Mouse (Mus musculus): Measurements from ENCODE around the gene Prkch. TPM values are rescaled to one million over a fixed set of nuclear protein-coding genes. Genes with fewer than 3 reads are reported as not detected.

The Prkch gene
- polyA plus RNA-seq, 1 experiment from 2014 or later = 11.3 TPM

GRCm38 (mm10) chr12:73779332-73780231 is 195.0 kb downstream of the Prkch start:
- Histone ChIP-seq H3K4me3 (no peak overlapping the region), H3K27ac (peak overlapping the region; percentile 92), H3K4me1 (replicated peaks) (peaks cover 50% of the 10 kb centered on the region), H3K4me2 (no peak overlapping the region), H3K9ac (no peak overlapping the region), H3K36me3 (no peaks in the 10 kb centered on the region), H3K27me3 (no peaks in the 10 kb centered on the region), H3K9me3 (replicated peaks) (no peaks in the 10 kb centered on the region)
- ATAC-seq (replicated peaks; ENCODE audit: insufficient number of reproducible peaks, insufficient read depth, low FRiP score, low read depth) = 0 out of 2 replicates have a peak, but pooled peaks have one; percentile 18
- WGBS = 43% methylated on average over 13 of the region's 13 CpGs

DNA sequence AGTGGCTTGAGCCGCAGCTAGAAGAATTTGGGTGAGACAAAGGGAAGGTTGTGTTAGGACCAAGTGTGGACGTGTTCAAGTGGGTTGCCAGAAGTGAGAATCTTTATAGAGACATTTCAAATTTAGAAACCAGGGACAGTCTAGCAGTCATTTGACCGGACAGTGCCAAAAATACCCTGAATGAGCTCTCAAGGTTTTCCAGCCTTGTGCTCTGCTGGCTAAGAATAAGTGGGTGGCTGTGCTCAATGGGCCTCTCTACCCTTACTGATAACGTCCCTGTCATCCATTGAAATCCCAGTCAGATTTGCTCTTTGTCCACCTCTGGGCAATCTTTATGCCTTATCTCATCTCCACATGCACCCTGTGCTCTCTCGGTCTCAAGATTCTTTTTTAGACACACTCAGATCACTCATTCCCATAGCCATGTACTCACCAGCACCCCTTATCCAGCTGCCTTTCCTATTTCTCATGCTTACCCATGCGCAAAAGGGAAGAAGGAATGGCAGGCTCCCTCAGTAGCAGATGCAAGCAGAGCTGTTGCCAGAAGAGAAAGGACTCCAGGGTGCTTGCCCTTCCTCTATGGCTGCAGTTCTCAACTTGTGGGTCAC is 196.9 kb downstream of the Prkch start:
- H3K36me3 ChIP-seq = no peaks in the 10 kb centered on the region
- H3K9ac ChIP-seq = no peak overlapping the region
- no peaks in the 10 kb centered on the region for H3K27me3 ChIP-seq
- no peaks in the 10 kb centered on the region for H3K9me3 ChIP-seq (replicated peaks)
- H3K4me2 ChIP-seq = peak overlapping the region; percentile 18; the same call in 1 of the 2 replicates
- WGBS = 38% methylated on average over 6 of the region's 6 CpGs
- peaks cover 48% of the 10 kb centered on the region for H3K4me1 ChIP-seq (replicated peaks)
- H3K27ac ChIP-seq = peak overlapping the region; percentile 92
- peak; percentile 86 for ATAC-seq (replicated peaks; ENCODE audit: insufficient number of reproducible peaks, insufficient read depth, low FRiP score, low read depth)
- no peak overlapping the region for H3K4me3 ChIP-seq

- H3K27ac ChIP-seq = peak overlapping the region; percentile 75
- ATAC-seq (replicated peaks; ENCODE audit: insufficient number of reproducible peaks, insufficient read depth, low FRiP score, low read depth) = peak; percentile 88
- no peaks in the 10 kb centered on the region for H3K27me3 ChIP-seq
These were observed 202.3 kb downstream of the Prkch start for GRCm38 (mm10) chr12:73786909-73787308.

DNA sequence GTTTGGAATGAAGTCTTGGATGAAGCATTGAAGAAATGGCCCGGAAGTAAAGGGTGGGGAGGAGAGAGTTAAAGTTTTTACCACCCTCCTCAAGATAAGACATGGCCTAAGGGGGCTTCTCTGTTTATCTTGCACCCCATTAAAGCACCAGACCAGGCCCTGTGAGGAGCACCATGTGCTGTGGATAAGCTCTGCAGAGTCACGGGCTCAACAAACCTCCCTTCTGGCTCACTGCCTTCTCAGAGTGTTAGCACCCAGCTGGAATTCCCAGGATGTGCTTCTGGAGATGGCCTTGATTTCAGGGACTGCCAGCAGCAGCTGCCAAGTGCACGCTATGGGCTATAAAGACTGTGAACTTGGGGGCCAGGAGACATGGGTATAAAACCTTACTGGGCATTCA is 204.3 kb downstream of the Prkch start:
- Histone ChIP-seq H3K9me3 (replicated peaks) (no peaks in the 10 kb centered on the region), H3K4me2 (no peak overlapping the region), H3K36me3 (no peaks in the 10 kb centered on the region), H3K4me1 (replicated peaks) (peaks cover 68% of the 10 kb centered on the region), H3K27me3 (no peaks in the 10 kb centered on the region), H3K9ac (no peak overlapping the region), H3K27ac (peak overlapping the region; percentile 75), H3K4me3 (no peak overlapping the region)
- WGBS = 18% methylated on average over 3 of the region's 3 CpGs
- ATAC-seq (replicated peaks; ENCODE audit: insufficient number of reproducible peaks, insufficient read depth, low FRiP score, low read depth) = 0 out of 2 replicates have a peak, but pooled peaks have one; percentile 18

More at GRCm38 (mm10) chr12:73786909-73787308, 202.3 kb downstream of the Prkch start:
- Histone ChIP-seq H3K4me3 (no peak overlapping the region), H3K9ac (no peak overlapping the region), H3K4me2 (no peak overlapping the region), H3K4me1 (replicated peaks) (peaks cover 67% of the 10 kb centered on the region), H3K9me3 (replicated peaks) (no peaks in the 10 kb centered on the region), H3K36me3 (no peaks in the 10 kb centered on the region)
- WGBS = 39% methylated on average over 8 of the region's 8 CpGs

- ATAC-seq (replicated peaks; ENCODE audit: insufficient number of reproducible peaks, insufficient read depth, low FRiP score, low read depth) = peak; percentile 42; the same call in 1 of the 2 replicates
- no peaks in the 10 kb centered on the region for H3K9me3 ChIP-seq (replicated peaks)
- H3K27ac ChIP-seq = peak overlapping the region; percentile 85
- 0 out of 2 replicates have a peak overlapping the region, but pooled peaks have one; percentile 3 for H3K9ac ChIP-seq
- H3K4me3 ChIP-seq = no peak overlapping the region
- WGBS = 18% methylated on average over 5 of the region's 5 CpGs
- peaks cover 82% of the 10 kb centered on the region for H3K4me1 ChIP-seq (replicated peaks)
- no peaks in the 10 kb centered on the region for H3K36me3 ChIP-seq
- H3K27me3 ChIP-seq = no peaks in the 10 kb centered on the region
- no peak overlapping the region; the same call in 1 of the 2 replicates for H3K4me2 ChIP-seq
These were observed 206.0 kb downstream of the Prkch start for GRCm38 (mm10) chr12:73790571-73791108.

GRCm38 (mm10) chr12:73793216-73793615 is 208.6 kb downstream of the Prkch start:
- 71% methylated on average over 13 of the region's 13 CpGs for WGBS
- Histone ChIP-seq H3K27ac (peak overlapping the region; percentile 94), H3K9ac (no peak overlapping the region), H3K27me3 (no peaks in the 10 kb centered on the region), H3K4me1 (replicated peaks) (peaks cover 66% of the 10 kb centered on the region), H3K4me3 (no peak overlapping the region), H3K4me2 (no peak overlapping the region), H3K36me3 (no peaks in the 10 kb centered on the region), H3K9me3 (replicated peaks) (no peaks in the 10 kb centered on the region)
- no peak for ATAC-seq (replicated peaks; ENCODE audit: insufficient number of reproducible peaks, insufficient read depth, low FRiP score, low read depth)

GRCm38 (mm10) chr12:73793744-73794143 is 209.1 kb downstream of the Prkch start:
- Histone ChIP-seq H3K9me3 (replicated peaks) (no peaks in the 10 kb centered on the region), H3K4me1 (replicated peaks) (peaks cover 60% of the 10 kb centered on the region), H3K4me3 (peak overlapping the region; percentile 7; the same call in 1 of the 2 replicates), H3K27me3 (no peaks in the 10 kb centered on the region), H3K27ac (peak overlapping the region; percentile 94), H3K36me3 (no peaks in the 10 kb centered on the region), H3K4me2 (peak overlapping the region; percentile 48), H3K9ac (no peak overlapping the region)
- 15% methylated on average over 5 of the region's 5 CpGs for WGBS
- ATAC-seq (replicated peaks; ENCODE audit: insufficient number of reproducible peaks, insufficient read depth, low FRiP score, low read depth) = no peak

- Histone ChIP-seq H3K27me3 (no peaks in the 10 kb centered on the region), H3K4me2 (peak overlapping the region; percentile 48), H3K9ac (no peak overlapping the region; the same call in 1 of the 2 replicates), H3K9me3 (replicated peaks) (no peaks in the 10 kb centered on the region), H3K4me3 (peak overlapping the region; percentile 7; the same call in 1 of the 2 replicates), H3K36me3 (no peaks in the 10 kb centered on the region), H3K4me1 (replicated peaks) (peaks cover 56% of the 10 kb centered on the region), H3K27ac (peak overlapping the region; percentile 94)
- WGBS = 15% methylated on average over 17 of the region's 17 CpGs
- ATAC-seq (replicated peaks; ENCODE audit: insufficient number of reproducible peaks, insufficient read depth, low FRiP score, low read depth) = peak; percentile 79
These were observed 209.7 kb downstream of the Prkch start for GRCm38 (mm10) chr12:73794151-73794883.

GRCm38 (mm10) chr12:73799671-73800070 is 215.1 kb downstream of the Prkch start:
- Histone ChIP-seq H3K4me3 (no peak overlapping the region), H3K4me2 (no peak overlapping the region), H3K4me1 (replicated peaks) (peaks cover 50% of the 10 kb centered on the region), H3K36me3 (no peaks in the 10 kb centered on the region), H3K9me3 (replicated peaks) (no peaks in the 10 kb centered on the region), H3K27me3 (no peaks in the 10 kb centered on the region), H3K27ac (no peak overlapping the region), H3K9ac (no peak overlapping the region)
- no peak for ATAC-seq (replicated peaks; ENCODE audit: insufficient number of reproducible peaks, insufficient read depth, low FRiP score, low read depth)
- WGBS = 65% methylated on average over 5 of the region's 5 CpGs

DNA sequence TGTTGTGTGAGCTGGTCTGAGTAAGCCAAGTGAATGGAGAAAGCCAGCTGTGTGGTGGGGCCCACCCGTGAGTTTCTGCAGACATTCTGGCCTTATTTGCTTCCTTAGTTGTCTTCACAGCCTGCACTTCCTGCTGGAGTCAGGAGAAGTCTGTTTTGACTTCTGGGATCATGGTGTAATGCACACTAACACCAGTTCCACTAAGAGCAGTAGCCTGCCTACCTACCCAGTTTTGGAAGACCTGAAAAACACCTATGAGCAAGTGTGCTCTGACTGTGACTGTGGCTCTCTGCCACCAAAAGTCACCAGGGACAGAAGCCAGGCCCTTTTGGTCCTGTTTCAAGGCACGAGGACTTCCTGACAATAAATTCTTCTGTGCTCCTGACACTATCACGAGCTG is 216.3 kb downstream of the Prkch start:
- peaks cover 38% of the 10 kb centered on the region for H3K4me1 ChIP-seq (replicated peaks)
- no peaks in the 10 kb centered on the region for H3K36me3 ChIP-seq
- H3K9me3 ChIP-seq (replicated peaks) = no peaks in the 10 kb centered on the region
- no peaks in the 10 kb centered on the region for H3K27me3 ChIP-seq
- H3K9ac ChIP-seq = no peak overlapping the region
- H3K4me3 ChIP-seq = no peak overlapping the region
- H3K4me2 ChIP-seq = no peak overlapping the region
- ATAC-seq (replicated peaks; ENCODE audit: insufficient number of reproducible peaks, insufficient read depth, low FRiP score, low read depth) = no peak
- WGBS = 26% methylated on average over 3 of the region's 3 CpGs
- H3K27ac ChIP-seq = peak overlapping the region; percentile 82

DNA sequence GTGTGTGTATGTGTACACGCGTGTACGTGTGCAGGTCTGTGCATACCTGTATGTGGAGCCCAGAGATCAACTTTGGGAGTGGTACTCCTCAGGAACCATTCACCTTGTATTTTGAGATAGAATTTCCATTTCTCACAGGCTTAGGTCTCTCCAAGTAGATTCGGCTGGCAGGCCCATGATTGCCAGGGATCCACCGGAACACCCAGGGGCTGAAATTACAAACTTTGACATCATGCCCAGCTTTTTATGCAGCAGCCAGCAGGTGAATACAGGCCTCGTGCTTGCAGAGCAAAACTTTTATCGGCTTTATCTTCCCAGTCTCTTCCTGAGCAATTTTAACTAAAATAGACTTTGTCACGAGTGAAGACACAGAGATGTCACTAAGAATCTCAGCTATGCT is 217.2 kb downstream of the Prkch start:
- ATAC-seq (replicated peaks; ENCODE audit: insufficient number of reproducible peaks, insufficient read depth, low FRiP score, low read depth) = no peak
- no peaks in the 10 kb centered on the region for H3K9me3 ChIP-seq (replicated peaks)
- H3K4me1 ChIP-seq (replicated peaks) = peaks cover 34% of the 10 kb centered on the region
- WGBS = 70% methylated on average over 8 of the region's 8 CpGs
- no peak overlapping the region for H3K4me3 ChIP-seq
- H3K27ac ChIP-seq = peak overlapping the region; percentile 82
- H3K36me3 ChIP-seq = no peaks in the 10 kb centered on the region
- no peak overlapping the region for H3K9ac ChIP-seq
- no peak overlapping the region for H3K4me2 ChIP-seq
- H3K27me3 ChIP-seq = no peaks in the 10 kb centered on the region
